Mouse (Mus musculus): ENCODE measurements around the gene Fam189a2.

The Fam189a2 gene

DNA sequence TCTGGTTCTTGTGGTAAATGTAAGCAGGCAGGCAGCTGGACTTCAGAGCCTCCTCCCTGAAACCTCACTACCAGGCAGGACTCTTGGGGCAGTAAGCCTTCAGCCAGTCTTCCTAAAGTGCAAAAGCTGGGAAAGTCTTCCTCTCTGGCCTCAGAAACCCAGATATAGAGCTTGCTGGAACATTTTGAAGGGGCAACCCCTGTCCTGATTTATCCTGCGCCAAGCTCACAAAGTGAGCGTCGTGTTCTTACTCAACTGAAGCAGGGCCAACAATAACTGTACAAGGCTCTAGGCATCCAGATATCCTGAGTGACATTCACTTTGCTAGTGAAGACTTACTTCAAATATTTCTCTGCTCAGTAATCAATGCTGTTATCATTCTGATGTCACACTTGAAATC is 60.4 kb downstream of the Fam189a2 start:
- no peak for DNase-seq

DNA sequence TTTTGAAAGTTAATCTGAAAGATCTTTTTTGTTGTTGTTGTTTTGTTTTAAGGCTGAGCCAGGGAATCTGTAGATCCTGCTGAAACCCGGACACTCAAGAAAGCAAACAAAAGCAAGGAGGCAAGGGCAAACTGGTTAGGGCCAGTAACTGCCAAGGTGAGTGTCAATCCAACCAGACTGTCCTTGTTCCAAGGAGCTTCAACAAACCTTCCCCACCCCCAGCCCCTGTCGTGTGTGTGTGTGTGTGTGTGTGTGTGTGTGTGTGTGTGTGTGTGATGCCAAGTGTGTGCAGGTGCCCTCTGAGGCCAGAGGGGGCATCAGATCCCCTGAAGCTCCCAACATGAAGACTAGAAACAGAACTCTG is 62.0 kb downstream of the Fam189a2 start:
- DNase-seq = no peak

DNA sequence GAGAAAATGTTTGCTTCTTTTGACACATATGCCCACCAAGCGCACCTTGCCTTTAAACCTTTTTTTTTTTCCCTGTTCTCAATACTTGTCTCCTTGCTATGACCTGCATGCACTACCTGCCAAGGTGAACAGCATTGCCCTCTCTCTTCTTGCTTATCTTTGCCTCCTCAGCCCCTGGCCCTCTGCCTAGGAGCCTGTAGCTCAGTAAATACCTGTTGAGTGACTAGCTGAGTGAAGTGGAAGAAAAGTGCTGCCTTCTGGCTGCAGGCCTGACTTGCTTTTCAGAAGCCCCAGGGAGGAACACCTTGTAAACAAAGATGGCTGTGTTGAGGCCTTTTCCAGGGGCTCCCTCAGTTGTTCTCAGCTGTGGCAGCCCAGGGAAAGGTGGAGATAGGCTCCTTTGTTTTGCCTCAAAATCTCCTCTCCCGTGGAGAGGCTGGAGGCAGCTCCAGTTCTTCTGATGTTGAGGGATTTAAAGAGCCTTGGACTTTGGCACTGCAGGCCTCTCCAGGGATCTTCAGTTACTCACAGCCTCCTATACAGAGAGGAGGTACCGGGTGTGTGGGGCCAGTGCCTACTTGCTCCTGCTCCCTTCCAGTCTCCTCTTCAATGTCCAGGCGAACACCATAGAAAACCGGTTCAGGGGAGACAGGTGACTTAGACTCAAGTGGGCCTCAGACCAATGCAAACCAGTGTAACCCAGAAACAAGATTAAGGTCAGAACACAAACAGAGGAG is 62.5 kb downstream of the Fam189a2 start:
- no peak for DNase-seq

DNA sequence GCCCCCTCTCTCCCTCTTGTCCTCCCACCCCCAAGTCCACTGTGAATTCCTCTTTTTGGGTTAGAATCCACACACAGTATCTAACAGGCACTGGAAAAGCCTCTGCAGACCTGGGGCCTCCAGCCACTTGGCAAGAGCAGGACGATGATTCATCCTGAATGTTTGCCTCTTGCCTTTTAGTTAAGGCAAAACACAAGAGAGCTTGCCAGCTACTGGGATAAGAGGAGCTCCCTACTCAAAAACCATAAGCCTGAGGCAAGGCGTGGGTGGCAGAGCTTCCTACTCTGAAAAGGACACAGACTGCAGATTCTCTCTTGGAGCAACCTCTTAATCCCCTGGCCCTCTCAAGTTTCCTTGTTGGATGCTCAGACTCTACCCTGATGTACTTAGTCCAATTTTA is 63.7 kb downstream of the Fam189a2 start:
- peak; percentile 59 for DNase-seq

DNA sequence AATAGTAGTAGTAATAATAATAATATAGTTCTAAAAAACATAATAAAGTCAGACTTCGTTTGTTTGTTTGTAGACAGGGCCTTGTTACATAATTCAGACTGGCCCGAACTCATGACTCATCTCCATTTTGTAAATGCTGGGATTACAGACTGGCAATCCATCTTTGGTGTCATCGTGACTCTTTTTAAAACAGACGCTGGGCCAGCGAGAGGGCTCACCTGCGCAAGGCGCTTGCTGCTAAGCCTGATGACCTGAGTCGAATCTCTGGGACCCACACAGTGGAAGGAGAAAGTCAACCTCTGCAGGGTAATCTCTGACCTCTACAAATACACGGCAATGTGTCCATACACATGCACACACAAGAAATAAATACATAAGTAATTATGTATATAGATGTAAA is 64.4 kb downstream of the Fam189a2 start:
- DNase-seq = no peak

DNA sequence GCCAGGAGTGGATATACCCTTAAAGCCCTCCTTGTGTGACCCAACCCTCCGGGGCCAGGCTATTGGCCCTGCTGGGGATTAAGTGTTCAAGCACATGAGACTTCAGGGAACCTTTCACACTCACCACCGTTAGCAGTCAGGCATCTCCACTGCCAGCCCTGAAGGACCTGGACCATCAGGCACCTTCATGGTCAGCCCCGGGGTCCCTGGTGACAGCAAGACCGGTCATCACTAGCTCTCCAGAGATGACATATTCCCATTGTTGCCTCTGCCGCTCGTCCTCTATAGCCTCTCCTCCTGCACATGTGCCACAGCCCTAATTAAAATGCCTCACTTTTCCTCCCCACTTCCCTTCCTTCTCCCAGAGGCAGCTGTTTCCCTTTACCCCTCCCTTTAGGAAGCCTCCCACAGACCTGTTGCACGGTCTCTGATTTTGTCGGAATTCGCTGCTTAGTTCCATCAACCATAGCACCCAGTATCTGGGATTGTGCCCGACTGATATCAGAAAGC is 66.4 kb downstream of the Fam189a2 start:
- no peak for DNase-seq

DNA sequence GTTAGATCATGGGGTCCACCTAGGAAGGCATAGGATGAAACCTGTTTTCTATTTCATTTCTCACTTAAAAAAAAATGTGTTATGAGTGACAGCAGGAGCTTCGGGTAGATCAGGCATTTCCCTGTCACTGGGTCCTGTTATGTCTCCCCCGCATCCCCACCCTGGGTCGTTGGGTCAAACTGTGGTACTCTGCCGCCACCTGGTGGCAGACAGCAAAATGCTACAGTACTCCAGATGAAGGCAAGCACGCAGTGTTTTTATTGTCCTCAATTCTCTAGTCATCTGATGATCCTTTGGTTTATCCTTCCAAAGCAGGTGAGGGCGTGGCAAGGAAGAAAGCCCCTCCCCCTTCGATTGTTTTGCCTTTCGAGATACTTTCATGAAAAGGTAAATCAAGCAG is 69.3 kb downstream of the Fam189a2 start:
- DNase-seq = peak; percentile 36

DNA sequence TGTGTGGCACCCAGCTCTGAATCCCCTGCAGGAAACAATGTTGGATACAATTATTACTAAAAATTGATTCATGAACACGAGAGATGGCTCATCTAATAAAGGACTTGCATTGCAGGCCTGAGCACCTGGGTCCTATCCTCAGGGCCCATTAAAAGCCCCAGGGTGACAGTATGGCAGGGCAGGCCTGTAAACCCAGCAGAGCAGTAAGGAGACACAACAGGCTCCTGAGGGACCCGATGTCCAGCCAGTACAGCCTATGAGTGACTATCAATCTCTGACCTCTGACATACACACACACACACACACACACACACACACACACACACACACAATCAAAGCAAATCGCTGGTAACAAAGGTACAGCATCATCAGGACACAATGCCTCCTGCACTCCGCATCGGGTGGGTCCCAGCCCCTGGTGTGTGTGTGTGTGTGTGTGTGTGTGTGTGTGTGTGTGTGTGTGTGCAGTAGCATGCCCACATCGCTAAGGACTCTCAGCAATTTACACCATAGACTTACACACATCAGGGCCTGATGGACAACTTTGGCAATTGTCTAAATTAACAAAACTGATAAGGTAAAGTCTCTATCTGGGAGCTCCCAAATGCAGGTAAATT is 69.9 kb downstream of the Fam189a2 start:
- DNase-seq = no peak

DNA sequence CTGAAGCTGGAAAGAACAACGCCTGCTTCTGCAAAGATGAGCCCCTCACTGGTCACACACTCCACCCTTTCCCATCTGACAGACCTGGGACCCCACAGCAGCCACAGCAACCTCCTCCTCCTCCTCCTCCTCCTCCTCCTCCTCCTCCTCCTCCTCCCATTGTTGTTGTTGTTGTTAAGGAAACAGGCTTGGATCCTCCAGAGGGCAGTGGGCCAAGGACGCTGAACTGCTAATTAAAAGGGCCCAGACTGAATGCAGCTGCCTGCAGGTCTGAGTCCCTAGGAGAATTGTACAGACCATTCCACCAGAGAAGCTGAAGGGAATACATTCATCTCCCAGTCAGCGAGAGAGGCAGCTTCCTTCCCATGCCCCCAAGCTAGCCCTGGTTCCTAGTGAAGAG is 70.5 kb downstream of the Fam189a2 start:
- DNase-seq = no peak

DNA sequence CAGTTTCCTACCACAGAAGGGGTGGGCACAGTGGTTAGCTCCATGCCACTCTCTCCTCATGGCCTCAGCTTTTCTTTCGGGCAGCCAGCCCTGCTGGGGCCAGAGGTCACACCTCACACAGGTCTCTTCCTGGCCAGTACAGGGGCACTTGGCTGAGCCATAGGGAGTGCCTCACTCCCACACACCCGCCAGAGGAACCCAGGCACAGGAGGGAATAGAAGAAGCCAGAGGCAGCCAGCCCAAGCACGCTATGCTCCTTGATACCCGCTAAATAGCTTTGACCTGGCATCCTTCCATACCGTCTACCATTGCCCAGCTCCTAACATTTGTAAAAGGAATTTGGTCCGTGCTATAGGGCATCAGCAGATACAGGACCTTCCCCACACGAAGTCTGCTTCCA is 70.9 kb downstream of the Fam189a2 start:
- DNase-seq = no peak

DNA sequence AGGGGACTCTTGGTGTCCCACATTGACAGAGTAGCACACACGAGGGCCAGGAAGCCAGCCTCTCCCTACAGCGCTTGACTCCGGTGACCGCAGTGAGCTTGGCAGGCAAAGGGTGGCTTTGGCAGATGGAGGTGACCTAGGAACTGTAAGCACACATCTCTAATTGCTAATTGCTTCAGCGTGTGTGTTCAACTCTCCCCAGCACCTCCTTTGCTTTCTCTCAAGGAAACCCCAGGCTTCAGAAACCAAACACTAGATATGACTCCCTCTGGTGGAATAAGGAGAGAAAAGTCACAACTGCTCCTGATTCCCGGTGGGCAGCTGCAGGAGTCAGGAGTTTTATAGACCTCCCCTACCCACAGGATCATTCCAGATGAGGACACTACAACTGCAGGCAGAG is 71.9 kb downstream of the Fam189a2 start:
- no peak for DNase-seq

DNA sequence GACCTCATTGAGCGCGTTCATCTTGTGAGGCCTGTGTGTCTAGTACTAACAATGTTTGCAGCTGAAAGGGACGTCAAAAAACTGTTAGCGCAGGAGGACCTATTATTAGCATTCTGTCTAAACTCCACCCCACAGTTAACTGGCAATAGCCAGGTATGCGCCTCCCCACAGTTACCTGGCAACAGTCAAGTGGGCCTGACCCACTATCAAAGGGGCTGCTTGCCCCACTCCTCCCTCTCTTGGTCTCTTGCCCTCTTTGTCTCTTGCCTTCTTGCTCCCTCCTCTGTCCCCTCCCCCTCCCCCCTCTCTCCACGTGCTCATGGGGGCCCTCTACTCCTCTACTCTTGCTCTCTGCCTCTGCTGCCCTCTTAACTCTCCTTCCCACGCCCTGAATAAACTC is 73.3 kb downstream of the Fam189a2 start:
- no peak for DNase-seq

DNA sequence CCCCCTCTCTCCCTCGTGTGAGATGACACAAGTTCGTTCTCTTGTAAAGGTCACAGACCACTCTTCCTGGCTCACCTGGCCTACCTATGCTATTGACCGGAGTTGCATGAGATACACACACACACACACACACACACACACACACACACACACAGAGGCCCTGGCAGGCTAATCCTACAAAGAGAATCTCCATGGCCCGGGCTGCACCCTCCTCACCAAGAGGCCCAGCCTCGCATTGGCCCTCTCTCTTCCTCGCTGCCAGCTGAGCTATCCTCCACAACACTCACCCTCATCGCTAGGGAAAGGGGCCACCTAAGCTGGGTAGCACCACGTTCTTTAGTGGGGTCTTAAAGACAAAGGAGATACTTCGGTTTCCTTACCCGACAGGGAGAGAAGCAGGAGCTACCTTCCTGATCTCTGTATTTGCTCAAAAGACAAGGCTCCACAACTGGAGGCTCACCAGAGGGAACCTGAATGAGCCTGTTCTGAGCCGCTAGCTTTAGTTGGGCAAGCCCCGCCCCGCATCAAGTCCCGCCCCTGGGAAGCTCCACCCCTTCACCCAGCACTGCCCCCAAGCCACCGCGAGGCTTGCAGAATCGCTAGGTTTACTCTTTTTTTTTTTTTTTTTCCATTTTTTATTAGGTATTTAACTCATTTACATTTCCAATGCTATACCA is 74.4 kb downstream of the Fam189a2 start:
- DNase-seq = no peak

DNA sequence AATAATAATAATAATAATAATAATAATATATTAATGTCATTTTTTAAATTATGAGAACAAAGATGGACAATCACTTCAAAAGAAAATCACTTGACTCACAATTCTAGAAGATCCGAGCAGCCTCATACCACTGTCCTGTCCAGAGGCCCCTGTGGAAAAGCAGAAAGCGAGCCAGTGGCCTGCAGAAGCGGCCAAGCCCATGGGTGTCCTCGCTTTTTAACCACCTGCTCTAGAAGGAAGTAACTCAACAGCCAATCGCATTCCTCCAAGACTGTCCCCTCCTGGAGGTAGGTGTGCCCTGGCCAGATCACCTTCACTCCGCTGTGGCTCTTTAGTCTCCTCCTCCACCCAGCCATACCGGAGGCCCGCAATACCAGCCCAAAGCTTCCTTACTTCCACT is 75.4 kb downstream of the Fam189a2 start:
- no peak for DNase-seq

DNA sequence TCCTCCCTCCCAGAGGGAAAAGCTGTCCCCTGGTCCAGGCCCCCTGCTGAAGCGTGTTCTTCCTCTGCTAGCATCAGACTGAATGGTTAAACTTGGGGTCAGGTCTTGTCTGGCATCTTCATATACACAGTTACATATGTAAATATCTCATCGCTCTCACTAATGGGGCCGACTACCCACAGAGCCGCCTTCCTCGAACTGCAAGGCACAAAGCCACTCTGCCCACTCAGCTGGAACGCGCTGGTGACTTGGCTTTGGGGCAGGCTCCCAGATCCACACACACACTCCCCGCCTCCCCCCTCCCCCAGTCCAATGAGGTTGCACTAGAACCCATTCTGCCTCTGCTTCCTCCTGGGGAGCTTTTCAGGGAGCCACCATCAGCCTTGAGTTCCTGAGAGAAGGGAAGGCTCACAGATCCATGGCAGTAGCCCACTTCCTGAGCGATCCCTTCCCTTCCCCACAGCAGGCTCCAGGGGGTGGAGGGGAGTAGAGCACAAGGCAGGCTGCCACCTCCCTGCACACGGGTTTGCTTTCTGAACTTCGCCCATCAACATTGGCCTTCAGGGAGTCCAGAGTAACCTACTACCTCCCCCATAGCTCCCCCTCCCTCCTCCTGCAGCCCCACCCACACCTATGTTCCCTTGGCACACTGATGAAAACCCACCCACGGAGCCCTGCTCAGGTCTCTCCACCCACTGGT is 82.4 kb downstream of the Fam189a2 start:
- DNase-seq = no peak

DNA sequence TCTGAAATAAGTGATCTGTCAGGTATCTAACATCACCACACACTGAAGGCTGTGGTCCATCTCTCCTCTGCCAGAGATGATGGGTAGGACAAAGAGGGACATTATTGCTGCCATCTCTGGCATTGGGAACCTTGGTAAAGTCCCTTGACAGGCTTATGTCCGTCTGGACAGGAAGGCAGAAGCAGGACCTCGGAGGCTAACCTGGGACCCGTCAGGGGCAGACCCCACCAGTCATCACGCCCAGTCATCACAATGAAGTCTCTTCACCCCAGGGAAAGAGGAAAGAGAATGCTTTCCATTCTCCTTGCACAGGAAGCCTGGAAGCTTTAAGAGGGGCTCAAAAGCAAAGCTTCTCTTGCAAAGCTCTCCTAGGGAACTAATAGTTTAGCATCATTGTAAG is 82.9 kb downstream of the Fam189a2 start:
- DNase-seq = no peak

DNA sequence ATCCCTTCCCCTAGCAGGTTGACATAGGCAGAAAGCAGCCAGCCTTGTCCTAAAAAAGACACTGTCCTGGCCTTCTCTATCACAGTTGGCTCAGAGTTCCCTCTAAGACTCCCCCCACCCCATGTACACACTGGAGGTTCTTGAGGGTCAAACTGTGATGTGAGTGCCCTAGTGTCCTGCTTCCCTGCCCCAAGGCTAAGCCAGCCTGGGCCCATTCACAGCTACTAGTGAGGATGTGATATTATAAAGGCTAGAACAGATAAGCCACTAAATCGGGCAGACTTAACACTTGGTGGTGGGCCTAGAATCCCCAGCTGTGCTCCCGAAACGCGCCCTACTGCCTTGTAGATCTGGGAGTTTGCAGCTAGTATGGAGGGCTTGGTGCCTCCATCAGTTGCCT is 84.1 kb downstream of the Fam189a2 start:
- DNase-seq = no peak

DNA sequence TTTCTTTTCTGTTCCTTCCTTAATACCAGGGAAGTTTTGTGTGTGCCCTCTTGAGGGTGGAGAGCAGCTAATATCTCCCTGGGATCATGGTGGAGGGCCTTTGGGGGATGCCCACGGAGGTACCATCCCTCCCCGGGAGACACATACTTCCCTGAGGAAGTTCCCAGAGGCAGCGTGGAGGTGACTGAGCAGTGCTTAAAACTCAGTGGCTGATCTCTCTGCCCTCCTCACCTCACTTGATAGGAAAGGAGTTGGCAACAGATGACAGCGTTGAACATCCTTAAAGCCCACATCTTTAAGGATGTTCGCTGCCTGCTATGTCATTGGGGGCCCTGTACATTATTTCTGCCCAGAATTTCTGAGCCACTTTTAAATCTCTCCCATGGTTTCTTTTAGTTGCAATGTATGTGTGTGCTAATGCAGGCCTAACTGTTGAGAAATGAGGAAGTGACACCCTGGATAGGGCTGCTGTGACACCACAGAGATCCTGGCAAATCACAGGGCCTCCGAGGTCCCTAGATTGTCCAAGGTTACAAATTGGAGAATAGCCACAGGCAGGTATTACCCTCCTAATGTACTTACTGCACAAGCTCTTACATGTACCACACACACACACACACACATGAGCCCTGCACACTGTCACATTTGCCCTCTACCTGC is 84.7 kb downstream of the Fam189a2 start:
- no peak for DNase-seq

DNA sequence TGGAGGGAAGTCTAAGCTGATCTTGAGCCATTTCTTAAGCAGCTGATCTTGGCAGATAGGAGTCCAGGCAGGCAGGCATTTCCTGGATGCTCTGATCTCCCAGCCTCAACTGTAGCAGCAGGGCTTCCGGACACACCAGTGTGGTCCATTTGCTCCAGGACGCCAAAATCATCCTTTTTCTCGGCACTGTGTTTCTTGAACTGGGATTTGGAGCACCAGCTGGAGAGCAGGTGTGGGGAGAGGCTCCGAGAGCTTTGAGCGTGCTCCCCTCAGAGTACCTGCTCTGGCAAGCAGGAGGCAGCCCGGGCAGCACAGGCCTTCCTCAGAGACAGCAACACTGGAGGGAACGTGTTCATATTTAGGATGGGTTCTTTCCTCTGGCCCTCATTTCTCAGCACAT is 87.9 kb downstream of the Fam189a2 start:
- no peak for DNase-seq

DNA sequence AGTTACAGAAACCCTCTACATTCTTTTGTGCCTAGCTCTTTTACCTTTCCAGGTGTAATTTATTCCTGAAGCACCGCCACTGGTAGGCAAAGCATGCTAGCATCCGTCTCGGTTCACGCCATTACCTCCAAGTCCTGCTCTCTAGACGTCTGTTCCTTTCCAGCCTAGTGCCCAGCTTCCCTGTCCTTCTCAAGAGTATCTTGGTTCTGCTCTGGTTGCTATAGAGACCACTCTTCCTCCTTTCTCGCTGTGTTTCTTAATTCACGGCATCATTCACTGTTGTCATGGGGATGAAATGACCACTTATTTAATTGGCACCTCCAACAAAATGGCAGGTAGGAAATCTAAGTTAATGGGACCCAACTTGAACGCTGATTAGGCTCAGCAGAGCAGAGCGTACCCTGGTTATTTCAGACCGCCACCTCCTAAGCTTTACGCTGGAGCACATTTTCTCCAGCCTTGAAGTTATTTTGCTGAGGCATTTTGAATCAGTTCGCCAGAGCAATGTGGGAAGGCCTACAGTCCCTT is 89.3 kb downstream of the Fam189a2 start:
- DNase-seq = no peak

DNA sequence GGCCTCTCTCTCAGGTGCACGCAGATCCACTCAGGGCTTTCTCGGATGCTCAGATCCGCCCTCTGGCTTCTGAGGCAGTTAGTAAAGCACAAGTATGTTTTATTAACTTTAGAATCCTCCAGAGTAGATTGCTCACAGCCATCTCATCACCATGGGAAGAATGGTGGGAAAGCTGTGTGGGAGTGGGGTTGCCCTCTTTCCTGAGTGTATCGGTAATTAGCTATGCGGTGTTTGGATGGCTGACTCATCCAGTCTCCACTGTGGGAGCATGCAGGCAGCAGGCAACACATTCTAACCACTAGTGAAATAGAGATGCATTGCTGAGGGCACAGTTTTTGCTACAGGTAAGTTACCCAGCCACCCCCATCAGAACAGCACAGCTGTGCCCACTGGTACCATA is 100.0 kb downstream of the Fam189a2 start:
- no peak for DNase-seq

DNA sequence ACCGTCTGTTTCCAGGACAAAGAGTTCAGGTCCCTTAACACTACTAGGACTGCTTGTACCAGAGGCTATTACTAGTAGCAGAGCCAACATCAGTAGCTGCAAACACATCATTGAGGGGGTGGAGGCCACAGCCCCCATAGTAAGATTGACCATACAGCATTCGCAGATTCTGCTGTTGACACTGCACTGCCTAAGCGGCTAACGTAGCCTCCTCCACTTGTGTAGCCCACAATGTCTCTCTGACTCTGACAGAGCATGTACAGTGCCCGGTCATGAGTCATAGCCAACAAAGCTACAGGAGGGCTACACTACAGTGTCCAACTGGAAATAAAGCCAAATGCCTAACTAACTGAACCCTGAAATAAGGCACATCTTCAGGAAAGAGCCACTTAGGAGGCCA is 105.3 kb downstream of the Fam189a2 start:
- no peak for DNase-seq

DNA sequence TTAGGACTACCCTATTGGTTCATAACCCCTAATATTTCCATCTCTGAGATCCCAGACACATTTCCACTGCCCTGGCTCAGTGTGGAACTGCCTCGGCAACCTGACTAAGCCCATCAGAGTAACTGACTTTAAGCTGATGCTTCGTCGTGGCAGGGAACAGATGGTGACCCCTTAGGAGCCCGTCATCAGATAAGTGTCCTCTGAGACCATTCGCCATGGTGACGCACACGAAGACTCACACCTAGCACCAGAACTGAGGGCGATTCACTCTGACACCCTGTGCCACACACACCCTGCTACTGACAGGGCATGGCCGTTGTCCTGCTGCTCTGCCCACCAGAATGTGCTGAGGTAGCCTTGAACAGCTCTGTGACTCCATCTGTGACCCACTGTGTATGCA is 106.0 kb downstream of the Fam189a2 start:
- no peak for DNase-seq

Data from layer of hippocampus, adult 9-11 months (tissue).